Mouse (Mus musculus): ENCODE measurements at regions not wholly inside any gene's neighbourhood (a gene's known extent, or its start where the extent isn't known, plus 50 kb on each side); places are given as distances from the start of the nearest gene placed in this dataset.
"Not testable (repeated sequence)": the region's sequence is repeated elsewhere in the genome, so short reads cannot be mapped to it uniquely, and the experiment has no call there.

GRCm38 (mm10) chr4:55206226-55206625 lies 143.6 kb upstream of the Rad23b start:
- DNase-seq, result no peak

- no peak for DNase-seq
Measured at GRCm38 (mm10) chr4:55207749-55208385, 142.0 kb upstream of the Rad23b start.

GRCm38 (mm10) chr4:55208386-55209345 lies 141.2 kb upstream of the Rad23b start:
- DNase-seq, result no peak

- no peak for DNase-seq
Measured at GRCm38 (mm10) chr4:55215425-55216174, 134.2 kb upstream of the Rad23b start.

GRCm38 (mm10) chr4:55216175-55216545 lies 133.7 kb upstream of the Rad23b start:
- no peak for DNase-seq

GRCm38 (mm10) chr4:55225766-55226165 lies 124.1 kb upstream of the Rad23b start:
- DNase-seq, result no peak

GRCm38 (mm10) chr4:55227394-55227793 lies 122.4 kb upstream of the Rad23b start:
- no peak for DNase-seq

- no peak for DNase-seq
Measured at GRCm38 (mm10) chr4:55231522-55231921, 118.3 kb upstream of the Rad23b start.

- peak in 1 of 2 experiments; percentile 30 for DNase-seq
Measured at GRCm38 (mm10) chr4:55237856-55238255, 112.0 kb upstream of the Rad23b start.

GRCm38 (mm10) chr4:55240450-55240849 lies 109.4 kb upstream of the Rad23b start:
- DNase-seq, result peak; percentile 19 to 20

GRCm38 (mm10) chr4:55242331-55242730 lies 107.5 kb upstream of the Rad23b start:
- DNase-seq, result no peak

GRCm38 (mm10) chr4:55243091-55244058 lies 106.5 kb upstream of the Rad23b start:
- DNase-seq, result no peak

- DNase-seq, result no peak
Measured at GRCm38 (mm10) chr4:55245789-55246188, 104.1 kb upstream of the Rad23b start.

GRCm38 (mm10) chr4:55250334-55250733 lies 99.5 kb upstream of the Rad23b start:
- DNase-seq, result no peak

GRCm38 (mm10) chr4:55251546-55251945 lies 98.3 kb upstream of the Rad23b start:
- no peak for DNase-seq

GRCm38 (mm10) chr4:55253769-55254168 lies 96.1 kb upstream of the Rad23b start:
- no peak for DNase-seq

GRCm38 (mm10) chr4:55271965-55272630 lies 77.7 kb upstream of the Rad23b start:
- DNase-seq, result no peak

GRCm38 (mm10) chr4:55276300-55276952 lies 73.4 kb upstream of the Rad23b start:
- no peak for DNase-seq

- not testable (repeated sequence) for DNase-seq
Measured at GRCm38 (mm10) chr4:55279351-55279750, 70.5 kb upstream of the Rad23b start.

GRCm38 (mm10) chr4:55280706-55281105 lies 69.1 kb upstream of the Rad23b start:
- no peak for DNase-seq
